Mouse (Mus musculus) CD8-positive naive resting alpha-beta T cell, adult 2 months (primary cell): Measurements from ENCODE around the gene Ccdc78.
"Not testable (repeated sequence)": the region's sequence is repeated elsewhere in the genome, so short reads cannot be mapped to it uniquely, and the experiment has no call there.

Experiments
- DNase-seq, 2 experiments: peaks; one replicate each; pipeline ENCODE4 v3.0.0; 2022; ENCODE audit warnings: low read depth in 2 of 2, low spot score in 2 of 2

Gene Ccdc78

GRCm38 (mm10) chr17:25786280-25786679, at the start of gene Ccdc78:
Gene Ccdc78, plus strand, starts transcription at chr17:25786580.
- DNase-seq, result no peak

- no peak for DNase-seq
Observed at GRCm38 (mm10) chr17:25738861-25739260, 47.5 kb upstream of the Ccdc78 start.

GRCm38 (mm10) chr17:25741471-25741870, 44.9 kb upstream of the Ccdc78 start:
- not testable (repeated sequence) for DNase-seq

GRCm38 (mm10) chr17:25743831-25744230, 42.5 kb upstream of the Ccdc78 start:
- DNase-seq, result no peak

- DNase-seq, result no peak
Observed at GRCm38 (mm10) chr17:25744311-25744710, 42.1 kb upstream of the Ccdc78 start.

GRCm38 (mm10) chr17:25748238-25748637, 38.1 kb upstream of the Ccdc78 start:
- no peak for DNase-seq

- no peak for DNase-seq
Observed at GRCm38 (mm10) chr17:25749314-25749713, 37.1 kb upstream of the Ccdc78 start.

- no peak for DNase-seq
Observed at GRCm38 (mm10) chr17:25751446-25751845, 34.9 kb upstream of the Ccdc78 start.

GRCm38 (mm10) chr17:25754241-25754640, 32.1 kb upstream of the Ccdc78 start, which contains the start of gene Msln:
Gene Msln, minus strand, starts transcription at chr17:25754378.
- no peak for DNase-seq

- DNase-seq, result no peak
Observed at GRCm38 (mm10) chr17:25755086-25755485, 31.3 kb upstream of the Ccdc78 start.

GRCm38 (mm10) chr17:25755627-25756377, 30.6 kb upstream of the Ccdc78 start:
- DNase-seq, result no peak

- DNase-seq, result no peak
Observed at GRCm38 (mm10) chr17:25756378-25757242, 29.8 kb upstream of the Ccdc78 start.

- DNase-seq, result no peak
Observed at GRCm38 (mm10) chr17:25757691-25758090, 28.7 kb upstream of the Ccdc78 start.

- DNase-seq, result no peak
Observed at GRCm38 (mm10) chr17:25760148-25760547, 26.2 kb upstream of the Ccdc78 start.

- DNase-seq, result no peak
Observed at GRCm38 (mm10) chr17:25761561-25761970, 24.8 kb upstream of the Ccdc78 start.

GRCm38 (mm10) chr17:25762591-25762990, 23.8 kb upstream of the Ccdc78 start:
- DNase-seq, result no peak

GRCm38 (mm10) chr17:25765886-25766285, 20.5 kb upstream of the Ccdc78 start:
- no peak for DNase-seq

- no peak for DNase-seq
Observed at GRCm38 (mm10) chr17:25769331-25769730, 17.0 kb upstream of the Ccdc78 start.

- DNase-seq, result peak; percentile 97 to 98
Observed at GRCm38 (mm10) chr17:25773549-25774120, 12.7 kb upstream of the Ccdc78 start, which contains the start of gene Narfl. Gene Narfl, plus strand, starts transcription at chr17:25773776.

- DNase-seq, result no peak
Observed at GRCm38 (mm10) chr17:25775318-25776062, 10.9 kb upstream of the Ccdc78 start.

GRCm38 (mm10) chr17:25777948-25778347, 8.4 kb upstream of the Ccdc78 start:
- no peak for DNase-seq
